Mouse (Mus musculus) fibroblast of lung, adult 2 months (primary cell): Measurements from ENCODE around the gene Ostc.
A peak's percentile ranks its signal among the peaks of the same experiment; 100 is the strongest.

Experiments
- DNase-seq: peaks from one replicate; pipeline ENCODE4 v3.0.0-alpha.2; 2011; ENCODE audit warnings: low read depth

Ostc gene

GRCm38 (mm10) chr3:130710103-130710502 is 859 bp upstream of the Ostc start:
- DNase-seq: no peak

GRCm38 (mm10) chr3:130708529-130708928 is 715 bp downstream of the Ostc start:
- DNase-seq: no peak

GRCm38 (mm10) chr3:130702289-130702688 is 7.0 kb downstream of the Ostc start:
- no peak for DNase-seq

GRCm38 (mm10) chr3:130697622-130698021 is 11.6 kb downstream of the Ostc start:
- no peak for DNase-seq

GRCm38 (mm10) chr3:130694705-130695104 is 14.5 kb downstream of the Ostc start:
- DNase-seq: no peak

- no peak for DNase-seq
Measured at GRCm38 (mm10) chr3:130694041-130694593, 15.1 kb downstream of the Ostc start.

GRCm38 (mm10) chr3:130691596-130692170 is 17.6 kb downstream of the Ostc start:
- peak; percentile 80 for DNase-seq

- DNase-seq: no peak
Measured at GRCm38 (mm10) chr3:130690834-130691595, 18.2 kb downstream of the Ostc start.

GRCm38 (mm10) chr3:130689630-130690029 is 19.6 kb downstream of the Ostc start:
- no peak for DNase-seq

GRCm38 (mm10) chr3:130687051-130687450 is 22.2 kb downstream of the Ostc start:
- DNase-seq: no peak

GRCm38 (mm10) chr3:130685014-130685366 is 24.3 kb downstream of the Ostc start:
- no peak for DNase-seq

- no peak for DNase-seq
Measured at GRCm38 (mm10) chr3:130684276-130685013, 24.8 kb downstream of the Ostc start.

GRCm38 (mm10) chr3:130683836-130684235 is 25.4 kb downstream of the Ostc start:
- no peak for DNase-seq

- no peak for DNase-seq
Measured at GRCm38 (mm10) chr3:130682183-130682582, 27.1 kb downstream of the Ostc start.

GRCm38 (mm10) chr3:130681226-130681625 is 28.0 kb downstream of the Ostc start:
- no peak for DNase-seq

GRCm38 (mm10) chr3:130677671-130678460 is 31.4 kb downstream of the Ostc start:
- no peak for DNase-seq

GRCm38 (mm10) chr3:130671291-130671690 is 38.0 kb downstream of the Ostc start:
- no peak for DNase-seq

- no peak for DNase-seq
Measured at GRCm38 (mm10) chr3:130662496-130662895, 46.7 kb downstream of the Ostc start.

GRCm38 (mm10) chr3:130660619-130661018 is 48.6 kb downstream of the Ostc start:
- no peak for DNase-seq

- no peak for DNase-seq
Measured at GRCm38 (mm10) chr3:130649569-130649968, 59.7 kb downstream of the Ostc start.

- no peak for DNase-seq
Measured at GRCm38 (mm10) chr3:130646110-130646810, 63.0 kb downstream of the Ostc start.
